Mouse (Mus musculus) E14TG2a.4 (cell line): ENCODE data around the gene Sgms1.

Source experiments
- CTCF ChIP-seq: conservative IDR thresholded peaks from 2 replicates; pipeline ENCODE4 v1.5.1; 2014; ENCODE audit warnings: low read length
- NANOG ChIP-seq: IDR thresholded peaks from 2 replicates; pipeline ENCODE4 v1.6.1; 2014; ENCODE audit warnings: borderline replicate concordance, low read length, mixed read lengths
- POU5F1 ChIP-seq: IDR thresholded peaks from 2 replicates; pipeline ENCODE4 v1.6.1; 2014; ENCODE audit warnings: low read length, borderline replicate concordance

DNA sequence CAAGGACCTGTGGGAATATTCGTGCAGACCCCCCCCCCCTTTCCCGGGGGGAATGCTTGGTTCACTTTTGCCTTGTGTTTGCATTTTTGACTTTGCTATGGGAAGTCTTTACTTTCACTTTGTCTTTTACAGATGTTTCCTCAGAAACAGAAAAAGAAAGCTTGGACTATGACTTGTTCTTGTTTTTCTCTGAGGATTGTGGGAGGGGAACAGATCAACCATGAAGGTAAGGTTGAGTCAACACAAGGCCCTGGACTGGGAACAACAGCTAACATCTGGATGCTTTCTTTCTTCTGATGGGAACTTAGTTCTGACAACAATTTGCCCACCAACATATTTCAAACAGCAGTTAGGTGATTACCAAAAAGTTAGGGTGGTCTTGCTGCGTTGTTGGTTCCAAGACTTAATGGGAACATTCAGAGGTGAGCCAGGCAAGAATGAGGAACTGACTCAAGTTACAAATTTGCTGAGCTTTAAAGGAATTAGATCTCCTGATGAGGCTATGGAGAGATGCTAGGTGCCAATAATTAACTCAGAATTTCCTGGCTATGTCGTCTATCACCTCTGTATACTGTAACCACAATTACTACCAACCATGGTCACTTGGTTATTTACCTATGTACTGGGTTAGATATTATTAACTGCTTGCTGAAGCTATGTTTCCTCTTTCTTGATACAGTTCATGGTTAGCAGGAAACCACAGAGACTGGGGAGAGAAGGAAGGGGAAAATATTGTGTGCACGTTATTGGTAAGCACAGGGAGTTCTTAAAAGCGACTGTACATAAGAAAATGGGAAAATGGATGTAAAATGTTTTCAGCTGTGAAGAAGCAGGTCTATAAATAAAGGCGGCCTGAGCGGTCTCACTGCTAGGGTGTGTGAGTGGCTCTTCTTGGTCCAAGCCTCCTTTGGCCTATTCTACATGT, 277.4 kb downstream of the Sgms1 start:
- TF ChIP-seq CTCF: no peak
- no peak for TF ChIP-seq POU5F1
- no peak for TF ChIP-seq NANOG
